Mouse (Mus musculus) cerebellum, adult 2 months (tissue): ENCODE measurements at regions not wholly inside any gene's neighbourhood (a gene's known extent, or its start where the extent isn't known, plus 50 kb on each side); places are given as distances from the start of the nearest gene placed in this dataset.
"Not testable (repeated sequence)": the region's sequence is repeated elsewhere in the genome, so short reads cannot be mapped to it uniquely, and the experiment has no call there.

Experiments
- CTCF ChIP-seq: fragments of 200-500 bp; IDR thresholded peaks from 2 replicates; pipeline ENCODE4 v1.5.1; 2011; ENCODE audit warnings: low read depth, mild to moderate bottlenecking, control low read depth, low read length, moderate library complexity, borderline replicate concordance; ENCODE audit not compliant: insufficient read depth
- POLR2A ChIP-seq: fragments of 200-500 bp; IDR thresholded peaks from 2 replicates; pipeline ENCODE4 v1.6.1; 2011; ENCODE audit warnings: low read length, control low read depth, borderline replicate concordance; ENCODE audit not compliant: insufficient read depth

DNA sequence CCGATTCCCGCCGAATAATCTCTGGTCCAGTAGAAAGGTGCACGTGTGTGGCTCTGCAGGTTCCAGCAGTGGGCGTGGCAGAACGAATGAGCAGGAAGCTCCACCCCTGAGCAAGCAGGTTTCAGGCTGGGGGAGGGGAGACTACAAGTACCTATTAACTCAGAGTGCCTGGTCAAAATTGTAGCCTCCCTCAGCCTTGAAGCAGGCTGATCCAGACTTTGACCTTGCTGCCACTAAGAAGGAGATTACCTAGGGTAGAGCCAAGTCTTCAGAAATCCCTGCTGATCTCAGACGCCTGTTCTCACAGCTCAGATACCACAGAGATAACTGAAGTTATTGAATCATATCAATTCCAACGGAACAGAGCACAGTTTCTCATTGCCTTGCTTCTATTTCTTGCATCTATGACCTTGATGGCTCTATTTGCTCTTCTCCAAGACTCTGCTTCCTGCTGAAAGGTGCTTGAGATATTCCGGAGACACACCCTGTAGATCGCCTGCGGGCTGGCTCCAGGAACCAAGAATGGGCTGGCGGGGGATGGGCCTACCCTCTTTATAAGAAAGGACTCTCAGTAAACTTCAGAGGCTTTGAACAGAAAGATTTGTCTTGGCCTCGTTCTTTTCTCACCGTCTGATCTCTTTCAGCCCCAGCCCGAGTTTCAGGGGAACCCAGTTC lies 165.1 kb upstream of the Sdr16c6 start:
- TF ChIP-seq CTCF, POLR2A: not testable (repeated sequence)
